Mouse (Mus musculus) embryonic facial prominence, embryonic 11.5 days (tissue): Measurements from ENCODE around the gene Olfr743. TPM values are rescaled to one million over a fixed set of nuclear protein-coding genes. Genes with fewer than 3 reads are reported as not detected.
"Not testable (repeated sequence)": the region's sequence is repeated elsewhere in the genome, so short reads cannot be mapped to it uniquely, and the experiment has no call there.

ENCODE experiments used
- ATAC-seq: fragments of 200-750 bp; cut with Nextera tagmentation; replicated peaks from 2 replicates; pipeline ENCODE4 v1.8.0; 2017; ENCODE audit warnings: low read depth; ENCODE audit not compliant: insufficient number of reproducible peaks, low FRiP score, low TSS enrichment
- DNase-seq: peaks from one replicate; pipeline ENCODE4 v3.0.0-alpha.2; 2015; ENCODE audit warnings: low spot score
- H3K27ac ChIP-seq: fragments of 300-500 bp; sonication (generic); replicated peaks from 2 replicates; pipeline ENCODE4 v1.5.1; 2014; ENCODE audit warnings: mild to moderate bottlenecking, low read depth, low read length, control low read depth
- H3K27me3 ChIP-seq: fragments of 300-500 bp; sonication (generic); 2 replicates; pipeline ENCODE4 v1.6.1; 2014; ENCODE audit warnings: mild to moderate bottlenecking, low read length, moderate library complexity, mixed read lengths; ENCODE audit not compliant: control insufficient read depth, insufficient read depth
- H3K36me3 ChIP-seq: fragments of 300-500 bp; sonication (generic); replicated peaks from 2 replicates; pipeline ENCODE4 v1.6.1; 2014; ENCODE audit warnings: low read depth, mild to moderate bottlenecking, low read length, moderate library complexity, mixed read lengths; ENCODE audit not compliant: control insufficient read depth, insufficient read depth
- H3K4me1 ChIP-seq: fragments of 300-500 bp; sonication (generic); 2 replicates; pipeline ENCODE4 v1.6.1; 2014; ENCODE audit warnings: low read length, mixed read lengths; ENCODE audit not compliant: control insufficient read depth, insufficient read depth
- H3K4me2 ChIP-seq: fragments of 300-500 bp; sonication (generic); 2 replicates; pipeline ENCODE4 v1.6.1; 2014; ENCODE audit warnings: low read depth, mild to moderate bottlenecking, control low read depth, low read length, moderate library complexity
- H3K4me3 ChIP-seq: fragments of 300-500 bp; sonication (generic); 2 replicates; pipeline ENCODE4 v1.5.1; 2014; ENCODE audit warnings: low read depth, low read length, control low read depth
- H3K9ac ChIP-seq: fragments of 300-500 bp; sonication (generic); replicated peaks from 2 replicates; pipeline ENCODE4 v1.6.1; 2014; ENCODE audit warnings: mild to moderate bottlenecking, control low read depth, low read length
- H3K9me3 ChIP-seq: fragments of 300-500 bp; sonication (generic); replicated peaks from 2 replicates; pipeline ENCODE4 v1.6.1; 2016; ENCODE audit warnings: mild to moderate bottlenecking, low read length, inconsistent platforms, mixed read lengths; ENCODE audit not compliant: control insufficient read depth
- WGBS: fragments of 180-500 bp; shearing (Covaris S2); extraction: QIAGEN DNeasy Blood & Tissue Kit; methylation state at CpG from one replicate; pipeline ENCODE4 v1.1.7; 2014; 5-methylcytosine and 5-hydroxymethylcytosine counted together
- polyA plus RNA-seq: library from polyadenylated mRNA; unstranded; fragments of >200 nt; fragmentation: Nextera tagmentation; extraction: Ambion mirVana; gene quantifications from 2 replicates; pipeline ENCODE4 v1.2.1, GENCODE M21; 2014

Olfr743 gene
- polyA plus RNA-seq: not detected in 2 replicates

GRCm38 (mm10) chr14:50521539-50521938 lies at the start of gene Olfr743:
Gene Olfr743 (plus strand): TSS chr14:50521839.
- Histone ChIP-seq H3K4me2 (no peak within 1 kb of the TSS), H3K36me3 (no peaks in the 10 kb centered on the region), H3K4me1 (no peaks in the 10 kb centered on the region), H3K27me3 (no peaks in the 10 kb centered on the region), H3K9ac (no peak within 1 kb of the TSS), H3K4me3 (no peak within 1 kb of the TSS), H3K9me3 (no peaks in the 10 kb centered on the region), H3K27ac (no peak within 1 kb of the TSS)
- ATAC-seq: no peak
- DNase-seq: no peak

DNA sequence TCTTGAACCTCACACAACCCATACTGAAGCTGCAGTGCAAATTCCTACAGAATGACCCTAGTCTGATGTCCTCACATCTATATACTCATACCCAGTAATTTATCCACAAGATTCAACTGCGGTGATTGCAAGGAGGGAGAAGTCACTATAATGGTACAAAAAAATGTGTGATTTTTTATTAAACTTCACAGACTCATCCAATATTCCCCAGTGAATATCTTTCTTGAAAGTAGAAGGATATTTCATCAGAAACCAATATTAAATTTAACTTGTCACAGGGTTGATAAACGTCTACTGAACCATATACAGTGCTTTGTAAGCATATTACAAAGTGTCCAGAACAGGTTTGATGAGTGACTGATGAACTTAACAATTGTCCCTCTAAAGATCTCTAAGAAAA lies 49.2 kb upstream of the Olfr743 start, which contains the start of gene Olfr741:
Gene Olfr741, plus strand, starts transcription at position 301 of the 400 bp plus-strand sequence.
- Histone ChIP-seq H3K4me2 (no peak within 1 kb of the TSS), H3K4me3 (no peak within 1 kb of the TSS), H3K9ac (no peak within 1 kb of the TSS), H3K4me1 (no peaks in the 10 kb centered on the region), H3K27ac (no peak within 1 kb of the TSS), H3K9me3 (no peaks in the 10 kb centered on the region), H3K27me3 (no peaks in the 10 kb centered on the region), H3K36me3 (no peaks in the 10 kb centered on the region)
- WGBS: 72% methylated on average over 2 of the region's 2 CpGs
- no peak for ATAC-seq
- no peak for DNase-seq

- no peak for ATAC-seq
Measured at GRCm38 (mm10) chr14:50478406-50478805, 43.2 kb upstream of the Olfr743 start.

GRCm38 (mm10) chr14:50503300-50503699 lies 18.3 kb upstream of the Olfr743 start, which contains the start of gene Olfr742:
Gene Olfr742 (plus strand): TSS chr14:50503600.
- no peaks in the 10 kb centered on the region for H3K9me3 ChIP-seq
- H3K4me3 ChIP-seq: no peak within 1 kb of the TSS
- H3K4me2 ChIP-seq: no peak within 1 kb of the TSS
- 67% methylated on average over 2 of the region's 2 CpGs for WGBS
- DNase-seq (no peak), ATAC-seq (no peak)
- H3K36me3 ChIP-seq: no peaks in the 10 kb centered on the region
- no peak within 1 kb of the TSS for H3K27ac ChIP-seq
- H3K27me3 ChIP-seq: no peaks in the 10 kb centered on the region
- H3K9ac ChIP-seq: no peak within 1 kb of the TSS
- no peaks in the 10 kb centered on the region for H3K4me1 ChIP-seq

More at GRCm38 (mm10) chr14:50478406-50478805, 43.2 kb upstream of the Olfr743 start:
- DNase-seq: no peak
- no peaks in the 10 kb centered on the region for H3K9me3 ChIP-seq
- no peaks in the 10 kb centered on the region for H3K27me3 ChIP-seq
- H3K4me1 ChIP-seq: no peaks in the 10 kb centered on the region
- H3K36me3 ChIP-seq: no peaks in the 10 kb centered on the region
- 78% methylated on average over 2 of the region's 2 CpGs for WGBS
- no peak overlapping the region for H3K9ac ChIP-seq
- no peak overlapping the region for H3K27ac ChIP-seq
- no peak overlapping the region for H3K4me3 ChIP-seq
- H3K4me2 ChIP-seq: no peak overlapping the region

DNA sequence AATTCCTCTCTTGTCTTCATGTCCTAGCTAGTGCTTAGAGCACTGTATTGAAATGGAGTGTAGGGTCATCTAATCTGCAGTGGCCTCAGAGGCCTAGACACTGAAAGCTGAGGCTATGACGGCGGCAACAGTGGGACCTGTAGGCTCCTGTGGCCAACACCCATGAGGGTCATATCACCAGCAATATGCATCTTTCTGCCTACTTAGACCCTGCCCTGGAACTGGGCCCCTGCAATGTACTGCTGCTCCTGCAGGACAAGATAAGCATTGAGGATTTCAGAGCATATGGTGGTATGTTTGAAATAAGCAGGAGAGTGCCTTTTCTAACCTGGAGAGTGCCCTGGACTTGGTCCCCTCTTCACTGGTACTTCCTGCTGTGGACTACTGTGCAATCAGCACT lies 31.1 kb downstream of the Olfr743 start:
- ATAC-seq: no peak
- H3K4me1 ChIP-seq: no peaks in the 10 kb centered on the region
- no peaks in the 10 kb centered on the region for H3K9me3 ChIP-seq
- DNase-seq: no peak
- H3K4me2 ChIP-seq: no peak overlapping the region
- no peaks in the 10 kb centered on the region for H3K36me3 ChIP-seq
- H3K4me3 ChIP-seq: no peak overlapping the region
- H3K27me3 ChIP-seq: no peaks in the 10 kb centered on the region
- H3K27ac ChIP-seq: no peak overlapping the region
- 91% methylated on average over 2 of the region's 2 CpGs for WGBS
- H3K9ac ChIP-seq: no peak overlapping the region

DNA sequence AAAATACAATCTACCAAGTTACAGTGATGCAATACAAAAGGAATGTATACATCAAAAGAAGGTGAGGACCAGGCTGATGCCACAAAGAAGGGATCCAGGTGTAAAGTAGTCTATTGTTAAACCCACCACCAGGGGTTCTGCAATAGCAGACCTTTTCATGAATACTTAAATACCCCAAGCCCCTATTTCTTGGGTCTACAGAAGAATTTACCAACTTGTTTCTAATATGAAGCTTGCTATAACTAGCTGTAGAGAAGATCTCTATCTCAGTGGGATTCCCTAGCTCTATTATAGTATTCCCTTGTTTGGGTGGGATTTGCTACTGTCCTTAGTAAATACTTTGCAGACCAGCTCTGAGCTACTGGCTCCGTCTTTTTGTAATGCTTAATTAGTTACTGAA lies 51.4 kb downstream of the Olfr743 start:
- not testable (repeated sequence) for ATAC-seq, H3K27ac ChIP-seq, H3K4me2 ChIP-seq, H3K4me1 ChIP-seq, H3K36me3 ChIP-seq, H3K4me3 ChIP-seq, H3K9me3 ChIP-seq, DNase-seq, H3K9ac ChIP-seq, H3K27me3 ChIP-seq
- WGBS: 64% methylated on average over 1 of the region's 1 CpGs

Other genes starting within 250 kb of the Olfr743 start
- not detected in 2 replicates for gene Olfr732, start 237.6 kb upstream of the Olfr743 start, polyA plus RNA-seq
- gene Olfr733, start 220.3 kb upstream of the Olfr743 start, polyA plus RNA-seq: not detected in 2 replicates
- not detected in 2 replicates for gene Olfr734, start 195.1 kb upstream of the Olfr743 start, polyA plus RNA-seq
- gene Olfr735, start 173.0 kb upstream of the Olfr743 start, polyA plus RNA-seq: not detected in 2 replicates
- not detected in 2 replicates for gene Tlr11, start 163.9 kb upstream of the Olfr743 start, polyA plus RNA-seq
- not detected in 2 replicates for gene Olfr736, start 140.7 kb upstream of the Olfr743 start, polyA plus RNA-seq
- gene Olfr738, start 114.3 kb upstream of the Olfr743 start, polyA plus RNA-seq: not detected in 2 replicates
- gene Olfr739, start 103.2 kb upstream of the Olfr743 start, polyA plus RNA-seq: not detected in 2 replicates
- not detected in 2 replicates for gene Olfr740, start 76.3 kb upstream of the Olfr743 start, polyA plus RNA-seq
- not detected in 2 replicates for gene Olfr741, start 49.1 kb upstream of the Olfr743 start, polyA plus RNA-seq
- gene Olfr742, start 18.2 kb upstream of the Olfr743 start, polyA plus RNA-seq: not detected in 2 replicates
- gene Olfr744, start 93.0 kb downstream of the Olfr743 start, polyA plus RNA-seq: not detected in 2 replicates
- gene Olfr745, start 117.5 kb downstream of the Olfr743 start, polyA plus RNA-seq: not detected in 2 replicates
- gene Olfr746, start 125.2 kb downstream of the Olfr743 start, polyA plus RNA-seq: not detected in 2 replicates
- gene Olfr747, start 171.4 kb downstream of the Olfr743 start, polyA plus RNA-seq: not detected in 2 replicates
- not detected in 2 replicates for gene Olfr748, start 185.5 kb downstream of the Olfr743 start, polyA plus RNA-seq
- not detected in 2 replicates for gene Olfr749, start 223.3 kb downstream of the Olfr743 start, polyA plus RNA-seq